Mouse (Mus musculus): ENCODE data around the gene Tcn2. TPM values are rescaled to one million over a fixed set of nuclear protein-coding genes. Genes with fewer than 3 reads are reported as not detected.
"Not testable (repeated sequence)": the region's sequence is repeated elsewhere in the genome, so short reads cannot be mapped to it uniquely, and the experiment has no call there.

Tcn2 gene
- polyA plus RNA-seq, 1 experiment from 2014 or later, result 49.4 TPM

- Histone ChIP-seq H3K27ac (no peak overlapping the region), H3K4me1 (peaks cover 12% of the 10 kb centered on the region)
- WGBS, result 75% methylated on average over 3 of the region's 3 CpGs
These were observed 29.8 kb upstream of the Tcn2 start for GRCm38 (mm10) chr11:3961761-3962160.

GRCm38 (mm10) chr11:3960901-3961300 lies 28.9 kb upstream of the Tcn2 start:
- no peak overlapping the region for H3K4me3 ChIP-seq
- no peak overlapping the region for H3K27ac ChIP-seq
- peaks cover 12% of the 10 kb centered on the region for H3K4me1 ChIP-seq
- H3K27me3 ChIP-seq, result no peaks in the 10 kb centered on the region
- H3K36me3 ChIP-seq, result no peaks in the 10 kb centered on the region
- 53% methylated on average over 2 of the region's 2 CpGs for WGBS
- no peak for ATAC-seq (ENCODE audit: insufficient number of reproducible peaks, low FRiP score, low TSS enrichment, low read depth)
- no peak overlapping the region for H3K4me2 ChIP-seq
- no peaks in the 10 kb centered on the region for H3K9me3 ChIP-seq
- no peak overlapping the region for H3K9ac ChIP-seq

More at GRCm38 (mm10) chr11:3961761-3962160, 29.8 kb upstream of the Tcn2 start:
- Histone ChIP-seq H3K4me3 (no peak overlapping the region), H3K36me3 (no peaks in the 10 kb centered on the region), H3K4me2 (no peak overlapping the region), H3K9me3 (no peaks in the 10 kb centered on the region), H3K27me3 (no peaks in the 10 kb centered on the region), H3K9ac (no peak overlapping the region)
- ATAC-seq (ENCODE audit: insufficient number of reproducible peaks, low FRiP score, low TSS enrichment, low read depth), result no peak

- H3K9me3 ChIP-seq; ATAC-seq (ENCODE audit: insufficient number of reproducible peaks, low FRiP score, low TSS enrichment, low read depth); H3K4me3 ChIP-seq; H3K27me3 ChIP-seq; H3K4me2 ChIP-seq; H3K9ac ChIP-seq; H3K4me1 ChIP-seq; H3K36me3 ChIP-seq; H3K27ac ChIP-seq: not testable (repeated sequence)
- 83% methylated on average over 4 of the region's 4 CpGs for WGBS
These were observed 23.4 kb upstream of the Tcn2 start for GRCm38 (mm10) chr11:3955371-3955770.

GRCm38 (mm10) chr11:3954876-3955275 lies 22.9 kb upstream of the Tcn2 start:
- H3K4me3 ChIP-seq; H3K9ac ChIP-seq; H3K9me3 ChIP-seq; H3K27ac ChIP-seq; H3K27me3 ChIP-seq; H3K4me2 ChIP-seq; H3K36me3 ChIP-seq; ATAC-seq (ENCODE audit: insufficient number of reproducible peaks, low FRiP score, low TSS enrichment, low read depth); H3K4me1 ChIP-seq: not testable (repeated sequence)
- WGBS, result 85% methylated on average over 5 of the region's 5 CpGs

GRCm38 (mm10) chr11:3946386-3946785 lies 14.4 kb upstream of the Tcn2 start:
- no peak overlapping the region for H3K9ac ChIP-seq
- ATAC-seq (ENCODE audit: insufficient number of reproducible peaks, low FRiP score, low TSS enrichment, low read depth), result no peak
- H3K4me3 ChIP-seq, result no peak overlapping the region
- WGBS, result 35% methylated on average over 1 of the region's 1 CpGs
- H3K9me3 ChIP-seq, result no peaks in the 10 kb centered on the region
- no peaks in the 10 kb centered on the region for H3K36me3 ChIP-seq
- H3K27ac ChIP-seq, result no peak overlapping the region
- no peak overlapping the region for H3K4me2 ChIP-seq
- H3K4me1 ChIP-seq, result no peaks in the 10 kb centered on the region
- peaks cover 10% of the 10 kb centered on the region; the same call in 1 of the 2 replicates for H3K27me3 ChIP-seq

- Histone ChIP-seq H3K36me3 (no peaks in the 10 kb centered on the region), H3K27ac (no peak overlapping the region), H3K27me3 (peaks cover 8% of the 10 kb centered on the region; the same call in 1 of the 2 replicates), H3K4me2 (no peak overlapping the region), H3K9me3 (no peaks in the 10 kb centered on the region), H3K4me3 (no peak overlapping the region), H3K4me1 (no peaks in the 10 kb centered on the region), H3K9ac (no peak overlapping the region)
- 89% methylated on average over 7 of the region's 7 CpGs for WGBS
- no peak for ATAC-seq (ENCODE audit: insufficient number of reproducible peaks, low FRiP score, low TSS enrichment, low read depth)
These were observed 9.4 kb upstream of the Tcn2 start for GRCm38 (mm10) chr11:3941371-3941770.

- Histone ChIP-seq H3K9ac (no peak overlapping the region), H3K4me1 (no peaks in the 10 kb centered on the region), H3K9me3 (no peaks in the 10 kb centered on the region), H3K4me3 (no peak overlapping the region), H3K27ac (no peak overlapping the region), H3K4me2 (no peak overlapping the region), H3K27me3 (no peaks in the 10 kb centered on the region), H3K36me3 (no peaks in the 10 kb centered on the region)
- WGBS, result 79% methylated on average over 13 of the region's 13 CpGs
- no peak for ATAC-seq (ENCODE audit: insufficient number of reproducible peaks, low FRiP score, low TSS enrichment, low read depth)
These were observed 5.4 kb upstream of the Tcn2 start for GRCm38 (mm10) chr11:3937321-3937874.

GRCm38 (mm10) chr11:3936318-3936717 lies 4.4 kb upstream of the Tcn2 start:
- H3K27me3 ChIP-seq, result no peaks in the 10 kb centered on the region
- WGBS, result 69% methylated on average over 3 of the region's 3 CpGs
- H3K4me2 ChIP-seq, result no peak overlapping the region
- H3K4me3 ChIP-seq, result no peak overlapping the region
- peaks cover 2% of the 10 kb centered on the region for H3K4me1 ChIP-seq
- no peak overlapping the region for H3K9ac ChIP-seq
- no peak for ATAC-seq (ENCODE audit: insufficient number of reproducible peaks, low FRiP score, low TSS enrichment, low read depth)
- H3K27ac ChIP-seq, result no peak overlapping the region
- no peaks in the 10 kb centered on the region for H3K9me3 ChIP-seq
- no peaks in the 10 kb centered on the region for H3K36me3 ChIP-seq

GRCm38 (mm10) chr11:3935135-3935534 lies 3.2 kb upstream of the Tcn2 start:
- WGBS, result 79% methylated on average over 4 of the region's 4 CpGs
- peaks cover 10% of the 10 kb centered on the region for H3K4me1 ChIP-seq
- H3K9ac ChIP-seq, result no peak overlapping the region
- H3K27ac ChIP-seq, result no peak overlapping the region
- H3K4me3 ChIP-seq, result no peak overlapping the region
- no peaks in the 10 kb centered on the region for H3K27me3 ChIP-seq
- no peak for ATAC-seq (ENCODE audit: insufficient number of reproducible peaks, low FRiP score, low TSS enrichment, low read depth)
- no peak overlapping the region for H3K4me2 ChIP-seq
- no peaks in the 10 kb centered on the region for H3K36me3 ChIP-seq
- no peaks in the 10 kb centered on the region for H3K9me3 ChIP-seq

GRCm38 (mm10) chr11:3933756-3934285 lies 1.9 kb upstream of the Tcn2 start:
- H3K27ac ChIP-seq, result no peak overlapping the region
- no peaks in the 10 kb centered on the region for H3K9me3 ChIP-seq
- peaks cover 10% of the 10 kb centered on the region for H3K4me1 ChIP-seq
- no peak for ATAC-seq (ENCODE audit: insufficient number of reproducible peaks, low FRiP score, low TSS enrichment, low read depth)
- no peak overlapping the region for H3K4me2 ChIP-seq
- H3K36me3 ChIP-seq, result no peaks in the 10 kb centered on the region
- 89% methylated on average over 9 of the region's 9 CpGs for WGBS
- no peaks in the 10 kb centered on the region for H3K27me3 ChIP-seq
- H3K4me3 ChIP-seq, result no peak overlapping the region
- H3K9ac ChIP-seq, result no peak overlapping the region

GRCm38 (mm10) chr11:3930931-3931330 lies 1.0 kb downstream of the Tcn2 start:
- peaks cover 10% of the 10 kb centered on the region for H3K4me1 ChIP-seq
- no peak for ATAC-seq (ENCODE audit: insufficient number of reproducible peaks, low FRiP score, low TSS enrichment, low read depth)
- H3K27me3 ChIP-seq, result no peaks in the 10 kb centered on the region
- H3K27ac ChIP-seq, result no peak overlapping the region
- H3K36me3 ChIP-seq, result peaks cover 7% of the 10 kb centered on the region; the same call in 1 of the 2 replicates
- 33% methylated on average over 6 of the region's 6 CpGs for WGBS
- H3K9me3 ChIP-seq, result no peaks in the 10 kb centered on the region
- no peak overlapping the region for H3K9ac ChIP-seq
- peak overlapping the region; percentile 72 for H3K4me2 ChIP-seq
- peak overlapping the region; percentile 49 for H3K4me3 ChIP-seq

- Histone ChIP-seq H3K9me3 (no peaks in the 10 kb centered on the region), H3K4me3 (no peak overlapping the region), H3K9ac (no peak overlapping the region), H3K27me3 (no peaks in the 10 kb centered on the region), H3K27ac (no peak overlapping the region), H3K36me3 (peaks cover 9% of the 10 kb centered on the region), H3K4me1 (peaks cover 10% of the 10 kb centered on the region), H3K4me2 (no peak overlapping the region)
- no peak for ATAC-seq (ENCODE audit: insufficient number of reproducible peaks, low FRiP score, low TSS enrichment, low read depth)
- 82% methylated on average over 4 of the region's 4 CpGs for WGBS
These were observed 1.9 kb downstream of the Tcn2 start for GRCm38 (mm10) chr11:3930019-3930418.

- H3K27ac ChIP-seq, result no peak overlapping the region
- no peaks in the 10 kb centered on the region for H3K27me3 ChIP-seq
- WGBS, result 89% methylated on average over 10 of the region's 10 CpGs
- H3K36me3 ChIP-seq, result peaks cover 35% of the 10 kb centered on the region
- no peak overlapping the region for H3K4me3 ChIP-seq
- ATAC-seq (ENCODE audit: insufficient number of reproducible peaks, low FRiP score, low TSS enrichment, low read depth), result no peak
- no peaks in the 10 kb centered on the region for H3K9me3 ChIP-seq
- peaks cover 4% of the 10 kb centered on the region for H3K4me1 ChIP-seq
- no peak overlapping the region for H3K9ac ChIP-seq
- H3K4me2 ChIP-seq, result no peak overlapping the region
These were observed 6.0 kb downstream of the Tcn2 start for GRCm38 (mm10) chr11:3925916-3926315.
